Mouse (Mus musculus): ENCODE measurements around the gene Wdtc1.

- TF ChIP-seq CTCF (IDR thresholded peaks at IDR 0.05; ENCODE audit: low read depth, low read length), result no peak
- TF ChIP-seq POLR2A (IDR thresholded peaks at IDR 0.05; ENCODE audit: borderline replicate concordance, low read depth, low read length), result no peak
Observed at GRCm38 (mm10) chr4:133397961-133398360, 44.7 kb upstream of the Wdtc1 start.
